Mouse (Mus musculus) G1E (cell line): Measurements from ENCODE around the gene Mrpl18.

Source experiments
- CTCF ChIP-seq: IDR thresholded peaks from 2 replicates; pipeline ENCODE4 v1.5.1; 2012; ENCODE audit warnings: low read depth, low read length, inconsistent platforms, mixed read lengths
- GATA1 ChIP-seq: IDR thresholded peaks from 2 replicates; pipeline ENCODE4 v1.6.1; 2012; ENCODE audit warnings: borderline replicate concordance, low read length, inconsistent platforms, mixed read lengths
- POLR2AphosphoS5 ChIP-seq: IDR thresholded peaks from 2 replicates; pipeline ENCODE4 v1.6.1; 2012; ENCODE audit warnings: low read depth, low read length, inconsistent platforms; ENCODE audit not compliant: insufficient replicate concordance
- TAL1 ChIP-seq: conservative IDR thresholded peaks from 2 replicates; pipeline ENCODE4 v1.6.1; 2012; ENCODE audit warnings: low read depth, low read length, inconsistent platforms, mixed read lengths

- TF ChIP-seq CTCF = no peak
- no peak for TF ChIP-seq TAL1
- TF ChIP-seq GATA1 = no peak
- TF ChIP-seq POLR2AphosphoS5 = no peak
Observed at GRCm38 (mm10) chr17:12875734-12876133, 40.4 kb downstream of the Mrpl18 start, which contains the start of gene Mrgprh.
